Mouse (Mus musculus) cerebellum, adult (tissue): ENCODE data around the gene Asic4.

Source experiments
- ATAC-seq: cut with Nextera tagmentation; 2 replicates; pipeline ENCODE4 v1.9.2; 2017; ENCODE audit warnings: mild to moderate bottlenecking, moderate library complexity, mixed read lengths; ENCODE audit not compliant: insufficient number of reproducible peaks, low FRiP score, low TSS enrichment

Asic4 gene

GRCm38 (mm10) chr1:75442811-75443210 is 7.4 kb upstream of the Asic4 start:
- peak; percentile 57 for ATAC-seq

DNA sequence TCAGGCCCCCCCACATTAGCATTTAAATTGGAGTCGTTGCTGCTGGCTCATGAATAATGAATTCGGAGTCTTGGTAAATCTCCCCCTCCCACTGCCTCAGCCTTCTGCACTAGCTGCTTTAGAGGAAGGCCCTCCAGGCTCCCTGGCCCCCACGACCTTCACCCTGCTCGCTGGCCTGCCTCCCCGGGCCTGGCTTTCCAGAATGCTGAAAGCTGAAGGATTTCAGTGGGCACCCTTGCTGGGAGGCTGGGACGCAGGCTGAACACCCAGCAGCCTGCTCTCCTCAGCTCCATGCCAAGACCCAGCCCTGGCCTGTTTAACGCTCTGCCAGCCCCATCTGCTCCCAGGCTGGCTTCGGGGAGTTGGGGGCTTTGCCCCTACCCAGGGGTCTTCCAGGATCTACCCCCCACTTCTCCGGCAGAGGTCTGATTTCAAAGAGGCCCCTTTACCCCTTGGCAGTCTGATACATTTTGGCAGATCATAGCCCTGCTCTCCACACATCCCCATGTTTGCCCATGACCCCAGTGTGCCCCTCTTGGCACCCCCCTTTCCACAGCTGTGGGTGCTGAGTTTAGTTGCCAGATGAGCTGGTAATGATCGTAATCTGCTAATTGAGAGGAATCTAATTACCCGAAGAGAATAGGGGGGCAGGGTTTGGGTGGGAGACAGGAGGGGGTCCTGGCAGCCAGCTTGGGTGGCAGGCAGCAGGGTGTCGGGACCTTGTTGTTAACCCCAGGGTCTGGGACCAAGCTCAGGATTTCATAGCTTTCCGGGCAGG is 6.8 kb upstream of the Asic4 start:
- ATAC-seq: 0 out of 2 replicates have a peak, but pooled peaks have one; percentile 8

GRCm38 (mm10) chr1:75444208-75444607 is 6.0 kb upstream of the Asic4 start:
- ATAC-seq: no peak

DNA sequence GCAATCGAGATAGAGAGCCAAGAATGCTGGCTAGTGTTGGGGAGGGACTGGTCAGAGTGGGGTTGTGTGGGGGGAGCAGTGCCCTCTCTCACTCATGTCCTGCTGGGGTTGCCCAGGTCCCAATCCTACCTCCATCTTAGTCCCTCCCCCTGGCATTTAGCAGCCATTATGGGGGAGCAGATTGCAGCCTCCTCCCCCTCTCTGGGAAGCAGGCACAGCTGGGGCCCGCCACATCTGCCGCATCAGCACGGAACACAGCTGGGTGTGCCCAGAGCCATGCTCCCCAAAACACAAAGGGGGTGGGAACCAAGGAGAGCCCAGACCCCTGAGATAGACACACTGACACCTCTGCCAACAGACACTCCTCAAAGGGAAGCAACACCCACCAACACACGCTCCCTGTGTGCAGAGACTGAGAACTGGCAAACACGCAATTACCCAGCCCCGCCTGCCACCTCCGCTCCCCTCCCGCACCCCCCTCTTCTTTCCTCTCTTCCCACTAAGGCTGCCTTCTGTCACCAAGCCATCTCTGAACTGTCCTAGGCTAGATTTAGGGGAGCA is 5.0 kb upstream of the Asic4 start:
- no peak for ATAC-seq

- ATAC-seq: peak; percentile 22; the same call in 1 of the 2 replicates
Measured at GRCm38 (mm10) chr1:75445751-75446611, 4.3 kb upstream of the Asic4 start.

- no peak for ATAC-seq
Measured at GRCm38 (mm10) chr1:75446656-75447055, 3.6 kb upstream of the Asic4 start.

GRCm38 (mm10) chr1:75447265-75448051 is 2.8 kb upstream of the Asic4 start:
- ATAC-seq: no peak

- ATAC-seq: no peak
Measured at GRCm38 (mm10) chr1:75448052-75448431, 2.2 kb upstream of the Asic4 start.

- ATAC-seq: no peak
Measured at GRCm38 (mm10) chr1:75448937-75449336, 1.3 kb upstream of the Asic4 start.

DNA sequence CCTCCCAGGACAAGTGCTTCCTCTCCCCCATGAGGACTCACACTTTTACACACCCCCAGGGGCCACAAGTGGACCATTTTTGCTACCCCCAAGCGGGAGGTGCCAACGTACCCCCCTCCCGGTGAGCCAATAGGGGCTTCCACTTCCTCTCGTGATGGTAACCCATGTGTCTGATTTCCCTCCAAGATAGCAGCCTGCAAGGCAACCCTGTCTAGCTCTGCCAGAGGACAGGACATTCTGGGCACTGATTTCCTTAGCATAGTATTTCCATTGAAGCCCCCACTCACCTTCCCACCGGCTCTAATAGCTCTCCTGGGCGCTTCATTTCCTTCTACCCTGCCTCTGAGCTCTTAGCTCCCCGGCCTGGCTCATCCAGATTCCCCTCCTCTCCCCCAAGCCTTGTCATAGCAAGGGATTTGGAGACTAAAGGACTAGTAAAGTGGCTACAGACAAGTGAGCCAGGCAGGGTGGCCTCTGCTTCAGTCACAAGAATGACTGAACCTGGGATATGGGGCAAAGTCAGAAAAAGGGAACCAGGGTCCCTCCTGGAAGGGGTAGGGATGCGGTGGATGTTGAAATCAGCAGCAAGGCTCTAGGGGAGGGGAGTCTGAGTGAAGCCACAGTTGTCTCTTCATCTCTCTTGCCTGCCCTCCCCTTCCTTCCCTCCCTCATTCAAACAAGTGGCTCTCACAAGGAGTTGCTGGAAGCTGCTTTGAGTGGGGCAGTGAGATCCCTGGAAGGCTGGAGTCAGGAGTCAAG is 680 bp upstream of the Asic4 start:
- no peak for ATAC-seq

DNA sequence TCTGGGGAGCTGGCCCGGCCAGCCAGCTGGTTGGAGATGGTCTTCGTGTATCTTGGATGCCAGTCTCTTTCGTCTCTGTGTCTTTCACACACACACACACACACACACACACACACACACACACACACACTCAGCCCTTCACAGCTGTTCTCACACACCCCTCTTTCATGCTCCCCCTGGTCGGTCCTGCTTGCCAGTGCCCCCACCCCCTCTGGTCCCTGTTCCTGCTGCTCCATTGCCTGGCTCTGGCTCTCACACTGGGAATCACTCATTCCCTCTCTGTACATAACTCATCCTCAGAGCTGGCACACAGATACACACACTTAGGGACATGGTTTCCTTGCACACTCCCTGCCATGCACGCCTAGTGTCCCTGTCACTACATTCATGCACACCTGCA is 1.7 kb downstream of the Asic4 start:
- no peak for ATAC-seq

- no peak for ATAC-seq
Measured at GRCm38 (mm10) chr1:75455433-75455832, 5.2 kb downstream of the Asic4 start.

- ATAC-seq: no peak
Measured at GRCm38 (mm10) chr1:75455948-75456347, 5.7 kb downstream of the Asic4 start.

DNA sequence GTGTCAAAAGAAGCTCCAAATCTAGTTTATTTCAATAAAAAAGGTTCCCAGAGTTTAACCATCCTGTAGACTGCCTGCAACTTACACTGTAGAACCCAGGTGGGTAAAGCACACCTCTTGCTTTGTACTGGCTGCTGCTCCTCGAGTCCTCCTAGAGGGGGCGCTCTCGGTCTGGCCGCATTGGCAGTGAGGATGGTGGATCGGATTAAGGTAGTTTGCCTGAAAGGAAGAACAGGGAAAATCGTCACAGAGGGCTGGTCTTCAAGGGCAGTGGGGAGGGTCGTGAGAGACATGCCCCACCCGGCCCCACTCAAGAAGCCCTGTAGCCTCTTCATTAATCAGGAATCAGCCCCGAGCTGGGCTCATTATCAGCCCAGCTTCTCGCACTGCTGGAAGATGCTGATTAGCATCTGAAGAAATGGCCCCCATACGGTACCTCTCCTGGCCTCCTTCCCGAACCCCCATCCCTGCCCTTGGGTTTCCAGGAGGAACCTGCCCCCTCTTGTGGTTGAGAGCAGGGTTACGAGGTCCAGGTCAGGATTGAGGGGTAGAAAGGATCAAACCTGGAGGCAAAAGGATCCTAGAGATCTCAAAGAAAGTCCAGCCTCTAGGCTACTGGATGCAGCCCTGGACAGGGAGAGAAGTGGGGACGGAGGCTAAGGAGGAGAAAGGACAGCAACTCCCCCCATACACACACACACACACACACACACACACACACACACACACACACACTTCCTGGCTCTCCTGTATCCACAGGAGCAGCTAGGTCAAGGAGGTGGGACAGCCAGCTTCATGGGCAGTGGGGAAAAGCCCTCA is 6.7 kb downstream of the Asic4 start:
- ATAC-seq: no peak

- no peak for ATAC-seq
Measured at GRCm38 (mm10) chr1:75457710-75458024, 7.4 kb downstream of the Asic4 start.

- ATAC-seq: peak; percentile 50; the same call in 1 of the 2 replicates
Measured at GRCm38 (mm10) chr1:75458025-75458788, 8.0 kb downstream of the Asic4 start.

- ATAC-seq: no peak
Measured at GRCm38 (mm10) chr1:75458789-75459684, 8.8 kb downstream of the Asic4 start.
